Mouse (Mus musculus) G1E (cell line): ENCODE data around the gene Capn9. TPM values are rescaled to one million over a fixed set of nuclear protein-coding genes. Genes with fewer than 3 reads are reported as not detected.

Source experiments
- ATAC-seq: 2 replicates; pipeline ENCODE4 v1.8.0; 2016; ENCODE audit warnings: mild to moderate bottlenecking; ENCODE audit not compliant: insufficient number of reproducible peaks, poor library complexity, low FRiP score, severe bottlenecking; ENCODE audit errors: extremely low read depth
- DNase-seq: peaks from one replicate; pipeline ENCODE4 v3.0.0; 2012; ENCODE audit warnings: low spot score
- H3K27me3 ChIP-seq: 2 replicates; pipeline ENCODE4 v1.6.1; 2012; ENCODE audit warnings: mild to moderate bottlenecking, low read length, inconsistent platforms; ENCODE audit not compliant: insufficient read depth
- H3K36me3 ChIP-seq: replicated peaks from 2 replicates; pipeline ENCODE3; 2012; ENCODE audit warnings: mild to moderate bottlenecking, inconsistent platforms
- H3K4me1 ChIP-seq: 2 replicates; pipeline ENCODE4 v1.6.1; 2012; ENCODE audit warnings: low read depth, low read length, inconsistent platforms, mixed read lengths; ENCODE audit not compliant: insufficient read depth
- H3K4me3 ChIP-seq: 2 replicates; pipeline ENCODE4 v1.5.1; 2012; ENCODE audit warnings: low read depth, mild to moderate bottlenecking, inconsistent platforms, low read length, moderate library complexity, mixed read lengths
- H3K9me3 ChIP-seq: replicated peaks from 2 replicates; pipeline ENCODE4 v1.6.1; 2012; ENCODE audit warnings: inconsistent platforms
- CTCF ChIP-seq: IDR thresholded peaks from 2 replicates; pipeline ENCODE4 v1.5.1; 2012; ENCODE audit warnings: low read depth, low read length, inconsistent platforms, mixed read lengths
- GATA1 ChIP-seq: IDR thresholded peaks from 2 replicates; pipeline ENCODE4 v1.6.1; 2012; ENCODE audit warnings: borderline replicate concordance, low read length, inconsistent platforms, mixed read lengths
- GATA2 ChIP-seq: IDR thresholded peaks from 2 replicates; pipeline ENCODE4 v1.6.1; 2012; ENCODE audit warnings: low read depth, low read length, inconsistent platforms, borderline replicate concordance
- POLR2AphosphoS5 ChIP-seq: IDR thresholded peaks from 2 replicates; pipeline ENCODE4 v1.6.1; 2012; ENCODE audit warnings: low read depth, low read length, inconsistent platforms; ENCODE audit not compliant: insufficient replicate concordance
- TAL1 ChIP-seq: conservative IDR thresholded peaks from 2 replicates; pipeline ENCODE4 v1.6.1; 2012; ENCODE audit warnings: low read depth, low read length, inconsistent platforms, mixed read lengths
- polyA plus RNA-seq: library from polyadenylated mRNA; stranded (reverse); fragments of >175 nt; gene quantifications from 2 replicates; pipeline ENCODE4 v1.2.3, GENCODE M21; 2012
- total RNA-seq, 2 experiments: library from RNA; stranded (forward) in 1 of 2; stranded (reverse) in 1 of 2; fragments of 200-1000 nt in 1 of 2; fragments of >200 nt in 1 of 2; fragmentation: Nextera tagmentation in 1 of 2; gene quantifications; 2 replicates each; pipeline ENCODE4 v1.2.3; 2014 to 2017

The Capn9 gene
- not detected in 2 replicates for total RNA-seq (2014; fragmentation: Nextera tagmentation)
- not detected in 2 replicates for total RNA-seq (2017)
- not detected in 2 replicates for polyA plus RNA-seq

DNA sequence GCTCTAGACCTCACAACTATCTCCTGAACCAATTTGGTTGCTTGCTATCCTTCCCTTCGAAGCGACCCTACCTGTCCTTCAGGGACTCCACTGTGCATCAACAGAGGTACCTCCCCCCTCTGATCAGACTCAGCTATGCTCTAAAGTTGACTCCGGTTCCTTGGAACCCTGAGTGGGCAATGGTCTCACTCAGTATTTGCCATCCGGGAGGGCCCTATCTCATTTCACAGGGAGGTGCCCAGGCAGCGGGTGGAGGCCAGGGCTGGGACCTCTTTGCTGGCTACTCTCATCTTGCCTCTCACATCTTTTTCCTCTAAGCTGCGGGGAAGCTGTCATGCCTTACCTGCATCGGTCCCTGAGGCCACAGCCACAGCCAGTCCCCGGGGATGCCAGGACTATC lies at the start of gene Capn9:
Gene Capn9, plus strand, starts transcription at position 301 of the 400 bp plus-strand sequence.
- Histone ChIP-seq H3K9me3 (no peaks in the 10 kb centered on the region), H3K36me3 (no peaks in the 10 kb centered on the region), H3K4me1 (peaks cover 5% of the 10 kb centered on the region), H3K4me3 (no peak within 1 kb of the TSS), H3K27me3 (no peaks in the 10 kb centered on the region; the same call in 1 of the 2 replicates)
- ATAC-seq (no peak), DNase-seq (no peak)
- no peak for TF ChIP-seq POLR2AphosphoS5
- no peak for TF ChIP-seq GATA2
- TF ChIP-seq CTCF: no peak
- no peak for TF ChIP-seq TAL1
- TF ChIP-seq GATA1: no peak

DNA sequence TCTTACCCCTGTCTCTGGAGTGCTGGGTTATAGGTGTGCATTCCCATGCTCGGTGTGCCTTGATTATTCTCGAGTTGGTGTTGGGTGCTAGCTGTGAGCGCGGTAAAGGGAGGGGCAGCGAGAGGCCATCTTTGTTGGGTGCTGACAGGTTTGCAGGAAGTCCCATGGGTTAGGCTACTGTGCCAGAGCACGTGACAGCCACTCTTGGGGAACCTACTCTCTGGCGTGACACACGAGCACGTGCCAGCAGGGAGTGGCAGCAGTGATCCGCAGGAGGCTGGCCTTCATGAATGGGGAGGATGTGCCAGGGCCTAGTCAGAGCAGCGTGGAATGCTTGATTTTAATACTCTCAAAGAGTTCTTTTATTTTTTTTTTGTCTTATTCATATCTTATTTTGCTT lies 49.6 kb upstream of the Capn9 start:
- no peak for ATAC-seq
- DNase-seq: no peak
- Histone ChIP-seq H3K36me3 (peaks cover 90% of the 10 kb centered on the region), H3K9me3 (no peaks in the 10 kb centered on the region), H3K4me3 (no peak overlapping the region), H3K27me3 (no peaks in the 10 kb centered on the region), H3K4me1 (peaks cover 18% of the 10 kb centered on the region)
- no peak for TF ChIP-seq POLR2AphosphoS5
- no peak for TF ChIP-seq GATA1
- TF ChIP-seq CTCF: no peak
- no peak for TF ChIP-seq TAL1
- TF ChIP-seq GATA2: no peak

GRCm38 (mm10) chr8:124530076-124530475 lies 45.8 kb upstream of the Capn9 start:
- H3K36me3 ChIP-seq: peaks cover 97% of the 10 kb centered on the region
- no peak for TF ChIP-seq TAL1
- TF ChIP-seq GATA1: no peak
- no peak for TF ChIP-seq POLR2AphosphoS5
- TF ChIP-seq CTCF: no peak
- H3K9me3 ChIP-seq: no peaks in the 10 kb centered on the region
- H3K27me3 ChIP-seq: no peaks in the 10 kb centered on the region
- no peak for DNase-seq
- H3K4me3 ChIP-seq: no peak overlapping the region
- ATAC-seq: no peak
- H3K4me1 ChIP-seq: no peaks in the 10 kb centered on the region

- ATAC-seq: no peak
- DNase-seq: no peak
- TF ChIP-seq TAL1 (no peak), CTCF (no peak), GATA2 (no peak), GATA1 (no peak), POLR2AphosphoS5 (no peak)
- peaks cover 99% of the 10 kb centered on the region for H3K36me3 ChIP-seq
- no peaks in the 10 kb centered on the region for H3K27me3 ChIP-seq
- no peaks in the 10 kb centered on the region for H3K9me3 ChIP-seq
- H3K4me1 ChIP-seq: no peaks in the 10 kb centered on the region
- no peak overlapping the region for H3K4me3 ChIP-seq
Observed at GRCm38 (mm10) chr8:124530556-124530955, 45.4 kb upstream of the Capn9 start.

- DNase-seq (no peak), ATAC-seq (no peak)
- H3K9me3 ChIP-seq: no peaks in the 10 kb centered on the region
- no peak overlapping the region for H3K4me3 ChIP-seq
- peaks cover 99% of the 10 kb centered on the region for H3K36me3 ChIP-seq
- no peaks in the 10 kb centered on the region for H3K27me3 ChIP-seq
- H3K4me1 ChIP-seq: no peaks in the 10 kb centered on the region
- TF ChIP-seq GATA1 (no peak), TAL1 (no peak), POLR2AphosphoS5 (no peak), GATA2 (no peak), CTCF (no peak)
Observed at GRCm38 (mm10) chr8:124530996-124531395, 44.9 kb upstream of the Capn9 start.

DNA sequence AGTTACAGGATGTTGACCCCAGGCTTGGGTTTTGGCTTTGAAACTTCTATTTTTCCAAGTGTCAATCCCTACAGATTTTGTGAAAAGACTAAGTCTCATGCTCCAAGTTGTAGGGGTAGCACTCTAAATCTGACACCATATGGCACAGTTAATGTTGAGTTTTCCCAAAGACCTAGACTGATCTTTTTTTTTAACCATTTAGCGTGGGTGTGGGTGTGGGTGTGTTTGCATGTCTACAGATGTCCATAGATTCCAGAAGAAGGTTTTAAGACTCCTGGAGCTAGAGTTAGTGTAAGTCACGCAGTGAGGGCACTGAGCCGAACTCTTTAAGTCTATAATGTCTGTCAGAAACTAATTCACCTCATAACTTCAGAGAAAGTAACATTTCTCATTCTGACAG lies 43.3 kb upstream of the Capn9 start:
- Histone ChIP-seq H3K27me3 (no peaks in the 10 kb centered on the region), H3K4me3 (no peak overlapping the region), H3K36me3 (peaks cover 92% of the 10 kb centered on the region), H3K4me1 (no peaks in the 10 kb centered on the region), H3K9me3 (no peaks in the 10 kb centered on the region)
- no peak for DNase-seq
- ATAC-seq: no peak
- TF ChIP-seq GATA2: no peak
- no peak for TF ChIP-seq POLR2AphosphoS5
- TF ChIP-seq GATA1: no peak
- no peak for TF ChIP-seq TAL1
- no peak for TF ChIP-seq CTCF

GRCm38 (mm10) chr8:124535451-124535850 lies 40.5 kb upstream of the Capn9 start:
- Histone ChIP-seq H3K27me3 (no peaks in the 10 kb centered on the region), H3K9me3 (no peaks in the 10 kb centered on the region), H3K4me1 (no peaks in the 10 kb centered on the region), H3K4me3 (no peak overlapping the region), H3K36me3 (peaks cover 93% of the 10 kb centered on the region)
- DNase-seq: no peak
- no peak for TF ChIP-seq TAL1
- TF ChIP-seq POLR2AphosphoS5: no peak
- TF ChIP-seq GATA2: no peak
- TF ChIP-seq GATA1: no peak
- no peak for TF ChIP-seq CTCF
- no peak for ATAC-seq
